Mouse (Mus musculus): ENCODE measurements around the gene Upf2.
"Not testable (repeated sequence)": the region's sequence is repeated elsewhere in the genome, so short reads cannot be mapped to it uniquely, and the experiment has no call there.

GRCm38 (mm10) chr2:5970629-5971028, 19.4 kb downstream of the Upf2 start:
- TF ChIP-seq CTCF, POLR2A (IDR thresholded peaks at IDR 0.05; ENCODE audit: insufficient read depth, low read depth, low read length): not testable (repeated sequence)

Data from olfactory bulb, adult 2 months (tissue).